Mouse (Mus musculus): ENCODE results near the gene Pef1. TPM values are rescaled to one million over a fixed set of nuclear protein-coding genes. Genes with fewer than 3 reads are reported as not detected.

Pef1 gene
- polyA plus RNA-seq, 1 experiment from 2014 or later: 72.3 TPM

DNA sequence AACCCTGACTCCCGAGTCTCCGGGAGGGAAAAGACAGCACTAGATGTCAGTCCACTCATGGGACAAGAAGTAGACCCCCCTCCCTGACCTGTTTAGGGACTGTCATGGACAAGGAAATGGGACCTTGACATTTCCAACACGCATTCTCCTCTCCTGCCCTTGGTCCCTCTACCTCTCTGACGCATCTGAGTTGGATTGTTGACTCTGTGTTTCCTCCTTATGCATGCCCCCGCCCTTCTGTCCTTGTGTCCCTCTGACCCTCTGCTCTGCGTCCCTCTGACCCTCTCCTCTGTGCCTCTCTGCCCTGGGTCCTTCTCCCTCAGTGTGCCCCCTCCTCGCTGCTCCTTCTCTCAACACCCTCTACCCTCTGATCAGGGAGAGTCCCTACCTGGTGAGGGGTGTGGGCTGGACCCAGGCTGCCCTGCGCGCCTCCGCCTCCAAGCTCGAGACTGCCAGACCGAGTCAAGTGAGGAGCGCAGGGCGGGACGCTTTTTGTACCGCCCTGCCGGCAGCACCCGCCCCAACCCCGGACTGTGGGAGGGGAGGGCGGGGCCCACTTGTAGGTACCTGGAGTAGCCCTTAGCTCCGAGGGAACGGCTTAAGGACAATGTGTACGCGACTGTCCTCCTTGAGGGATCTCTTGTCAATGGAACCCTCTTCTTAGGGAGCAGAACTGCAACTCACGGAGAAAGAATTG is 72.1 kb downstream of the Pef1 start:
- no peaks in the 10 kb centered on the region for H3K9me3 ChIP-seq (ENCODE audit: control insufficient read depth, low read length)
- DNase-seq (ENCODE audit: low spot score, missing footprints) (peak; percentile 88), ATAC-seq (ENCODE audit: low FRiP score) (peak; percentile 30; the same call in 1 of the 2 replicates)
- no peak overlapping the region for H3K27ac ChIP-seq (ENCODE audit: low read depth, low read length)
- peak overlapping the region; percentile 13 for H3K4me3 ChIP-seq (ENCODE audit: low read depth, low read length)
- peak overlapping the region; percentile 38 for H3K4me2 ChIP-seq
- WGBS: 4% methylated on average over 25 of the region's 25 CpGs
- H3K36me3 ChIP-seq (ENCODE audit: control insufficient read depth, insufficient read depth, low read length): no peaks in the 10 kb centered on the region
- peak overlapping the region; percentile 27; the same call in 1 of the 2 replicates for H3K9ac ChIP-seq (ENCODE audit: low read length)
- H3K4me1 ChIP-seq (ENCODE audit: control insufficient read depth, insufficient read depth, low read length): peaks cover 14% of the 10 kb centered on the region
- H3K27me3 ChIP-seq (ENCODE audit: control insufficient read depth, insufficient read depth, low read length): peaks cover 18% of the 10 kb centered on the region

DNA sequence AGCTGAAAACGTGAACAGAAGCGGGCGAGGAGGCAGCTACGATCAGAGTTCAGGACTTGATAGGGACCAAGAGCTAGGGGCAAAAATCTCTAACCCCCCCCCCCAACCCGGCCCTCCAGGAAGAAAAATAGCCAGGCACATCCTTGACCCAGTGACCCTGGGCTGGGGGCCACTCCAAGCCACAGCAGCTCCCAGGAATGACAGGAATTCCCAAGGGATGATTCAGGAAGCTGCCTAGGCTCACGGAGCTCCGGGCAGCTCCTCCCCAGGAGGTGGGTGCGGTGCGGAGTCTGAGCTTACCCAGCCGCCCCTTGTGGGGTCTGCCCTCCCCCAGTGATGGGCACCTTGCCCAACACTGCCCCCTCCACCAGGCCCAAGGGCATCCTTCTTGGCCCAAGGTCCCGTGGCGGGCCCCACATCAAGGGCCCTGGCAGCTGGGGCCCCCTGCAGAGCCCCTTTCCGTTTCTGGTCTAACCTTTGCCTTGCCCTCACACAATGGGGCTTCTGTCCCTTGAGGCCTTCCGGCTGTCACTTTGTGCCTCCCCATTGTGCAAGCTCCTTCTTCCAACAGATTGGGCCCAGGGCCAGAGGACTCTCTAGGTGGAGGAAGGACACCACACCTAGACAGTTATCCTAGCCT is 72.8 kb downstream of the Pef1 start, which contains the start of gene Tinagl1:
Gene Tinagl1, minus strand, starts transcription at position 51 of the 640 bp plus-strand sequence.
- Histone ChIP-seq H3K27ac (ENCODE audit: low read depth, low read length) (no peak within 1 kb of the TSS), H3K4me2 (peak within 1 kb of the TSS; percentile 38), H3K9ac (ENCODE audit: low read length) (peak within 1 kb of the TSS; percentile 27; the same call in 1 of the 2 replicates), H3K36me3 (ENCODE audit: control insufficient read depth, insufficient read depth, low read length) (no peaks in the 10 kb centered on the region), H3K4me1 (ENCODE audit: control insufficient read depth, insufficient read depth, low read length) (peaks cover 14% of the 10 kb centered on the region), H3K9me3 (ENCODE audit: control insufficient read depth, low read length) (no peaks in the 10 kb centered on the region), H3K4me3 (ENCODE audit: low read depth, low read length) (peak within 1 kb of the TSS; percentile 13), H3K27me3 (ENCODE audit: control insufficient read depth, insufficient read depth, low read length) (peaks cover 18% of the 10 kb centered on the region)
- WGBS: 2% methylated on average over 14 of the region's 14 CpGs
- ATAC-seq (ENCODE audit: low FRiP score): peak; percentile 19; the same call in 1 of the 2 replicates
- DNase-seq (ENCODE audit: low spot score, missing footprints): peak; percentile 84

DNA sequence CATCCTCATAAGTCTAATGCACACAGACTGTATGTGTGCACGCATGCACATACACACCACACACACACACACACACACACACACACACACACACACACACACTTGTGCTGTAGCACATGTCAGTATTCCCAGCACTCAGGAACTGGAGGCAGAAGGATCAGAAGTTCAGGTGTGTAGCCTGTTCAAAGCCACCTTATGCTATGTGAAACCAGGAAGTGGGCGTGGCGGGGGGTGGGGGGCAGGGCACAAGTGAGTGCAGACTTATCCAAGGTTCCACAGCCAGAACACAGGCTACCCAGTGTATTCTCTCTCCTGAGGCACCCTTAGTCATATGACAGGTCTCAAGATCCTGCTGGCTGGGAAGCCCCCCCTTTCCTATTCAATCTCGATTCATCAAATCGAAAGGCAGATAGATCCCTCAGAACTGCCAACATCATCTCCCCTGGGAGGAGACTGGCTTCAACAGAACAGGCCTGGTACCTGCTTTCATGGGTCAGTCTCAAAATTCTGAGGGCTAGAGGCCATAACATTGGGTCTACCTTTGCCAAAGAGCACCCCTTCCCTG is 73.9 kb downstream of the Pef1 start:
- Histone ChIP-seq H3K4me3 (ENCODE audit: low read depth, low read length) (no peak overlapping the region), H3K4me1 (ENCODE audit: control insufficient read depth, insufficient read depth, low read length) (peaks cover 14% of the 10 kb centered on the region), H3K9ac (ENCODE audit: low read length) (no peak overlapping the region), H3K27ac (ENCODE audit: low read depth, low read length) (no peak overlapping the region), H3K9me3 (ENCODE audit: control insufficient read depth, low read length) (no peaks in the 10 kb centered on the region), H3K27me3 (ENCODE audit: control insufficient read depth, insufficient read depth, low read length) (peaks cover 18% of the 10 kb centered on the region), H3K36me3 (ENCODE audit: control insufficient read depth, insufficient read depth, low read length) (no peaks in the 10 kb centered on the region), H3K4me2 (no peak overlapping the region)
- 73% methylated on average over 5 of the region's 5 CpGs for WGBS
- DNase-seq (ENCODE audit: low spot score, missing footprints): no peak
- ATAC-seq (ENCODE audit: low FRiP score): no peak

DNA sequence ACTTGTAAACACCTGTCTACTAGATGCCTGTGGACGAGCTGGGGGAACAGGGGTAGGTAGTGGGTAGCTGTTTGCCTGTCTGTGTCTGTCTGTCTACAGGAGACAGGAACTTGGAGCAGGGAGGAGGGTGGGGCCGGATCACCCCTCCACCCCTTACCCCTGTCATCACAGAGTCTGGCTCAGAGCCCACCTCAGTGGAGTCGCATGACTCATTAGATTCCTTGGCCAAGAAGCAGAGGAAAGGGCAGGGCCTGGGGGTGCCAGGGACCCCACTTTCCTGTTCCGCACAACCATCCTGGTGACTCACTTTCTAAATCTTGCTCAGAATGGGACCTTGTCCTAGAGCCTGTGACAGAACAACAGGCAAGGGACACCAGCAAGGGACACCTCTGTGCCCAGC is 74.7 kb downstream of the Pef1 start:
- no peaks in the 10 kb centered on the region for H3K36me3 ChIP-seq (ENCODE audit: control insufficient read depth, insufficient read depth, low read length)
- no peak overlapping the region for H3K4me2 ChIP-seq
- WGBS: 75% methylated on average over 4 of the region's 4 CpGs
- no peak overlapping the region for H3K4me3 ChIP-seq (ENCODE audit: low read depth, low read length)
- no peak overlapping the region for H3K9ac ChIP-seq (ENCODE audit: low read length)
- no peaks in the 10 kb centered on the region for H3K9me3 ChIP-seq (ENCODE audit: control insufficient read depth, low read length)
- peaks cover 18% of the 10 kb centered on the region for H3K27me3 ChIP-seq (ENCODE audit: control insufficient read depth, insufficient read depth, low read length)
- DNase-seq (ENCODE audit: low spot score, missing footprints): no peak
- ATAC-seq (ENCODE audit: low FRiP score): no peak
- no peak overlapping the region for H3K27ac ChIP-seq (ENCODE audit: low read depth, low read length)
- peaks cover 14% of the 10 kb centered on the region for H3K4me1 ChIP-seq (ENCODE audit: control insufficient read depth, insufficient read depth, low read length)

DNA sequence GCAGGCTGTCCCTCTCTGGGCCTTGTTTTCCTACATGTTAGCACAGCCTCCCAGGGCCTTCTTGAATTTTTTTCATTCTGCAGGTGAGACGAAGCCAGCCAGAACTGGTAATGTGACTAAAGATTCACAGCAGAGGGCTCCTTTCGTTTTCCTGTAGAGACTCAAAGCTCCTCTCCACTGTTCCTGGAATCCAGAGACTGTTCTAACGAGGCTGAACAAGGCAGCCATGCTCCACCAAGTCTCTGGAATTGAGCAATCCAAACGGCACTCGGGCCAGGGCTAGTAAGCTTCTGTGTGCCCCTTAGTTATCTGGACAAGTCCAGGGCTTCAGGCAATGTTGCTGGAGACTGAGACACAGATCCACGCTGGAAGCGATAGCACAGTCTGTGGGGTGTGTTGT is 75.2 kb downstream of the Pef1 start:
- Histone ChIP-seq H3K4me1 (ENCODE audit: control insufficient read depth, insufficient read depth, low read length) (peaks cover 14% of the 10 kb centered on the region), H3K27me3 (ENCODE audit: control insufficient read depth, insufficient read depth, low read length) (peaks cover 18% of the 10 kb centered on the region)

More for the DNA sequence above, 75.2 kb downstream of the Pef1 start:
- Histone ChIP-seq H3K9me3 (ENCODE audit: control insufficient read depth, low read length) (no peaks in the 10 kb centered on the region), H3K4me2 (no peak overlapping the region), H3K36me3 (ENCODE audit: control insufficient read depth, insufficient read depth, low read length) (no peaks in the 10 kb centered on the region), H3K4me3 (ENCODE audit: low read depth, low read length) (no peak overlapping the region), H3K9ac (ENCODE audit: low read length) (no peak overlapping the region), H3K27ac (ENCODE audit: low read depth, low read length) (no peak overlapping the region)
- DNase-seq (ENCODE audit: low spot score, missing footprints) (peak; percentile 37), ATAC-seq (ENCODE audit: low FRiP score) (no peak)
- WGBS: 62% methylated on average over 7 of the region's 7 CpGs

Other genes starting within 250 kb of the Pef1 start
- not detected in 2 replicates for gene Spocd1, start 173.3 kb upstream of the Pef1 start, polyA plus RNA-seq (2014; fragmentation: Nextera tagmentation; extraction: Ambion mirVana)
- 2.3 and 3.0 TPM in 2 replicates for gene Adgrb2, start 117.7 kb upstream of the Pef1 start, polyA plus RNA-seq (2014; fragmentation: Nextera tagmentation; extraction: Ambion mirVana)
- gene Col16a1, start 54.7 kb upstream of the Pef1 start, polyA plus RNA-seq (2014; fragmentation: Nextera tagmentation; extraction: Ambion mirVana): 5.8 and 6.9 TPM in 2 replicates
- 0.14 and 0.18 TPM in 2 replicates for gene Hcrtr1, start 36.8 kb downstream of the Pef1 start, polyA plus RNA-seq (2014; fragmentation: Nextera tagmentation; extraction: Ambion mirVana)
- 5.1 and 6.1 TPM in 2 replicates for gene Tinagl1, start 72.6 kb downstream of the Pef1 start, polyA plus RNA-seq (2014; fragmentation: Nextera tagmentation; extraction: Ambion mirVana)
- gene Gm853, start 119.8 kb downstream of the Pef1 start, polyA plus RNA-seq (2014; fragmentation: Nextera tagmentation; extraction: Ambion mirVana): not detected in 2 replicates
- gene Serinc2, start 176.6 kb downstream of the Pef1 start, polyA plus RNA-seq (2014; fragmentation: Nextera tagmentation; extraction: Ambion mirVana): 44.0 and 50.9 TPM in 2 replicates
- gene Fabp3, start 206.0 kb downstream of the Pef1 start, polyA plus RNA-seq (2014; fragmentation: Nextera tagmentation; extraction: Ambion mirVana): 16.7 and 18.6 TPM in 2 replicates
- not detected in 2 replicates for gene Gm10570, start 206.1 kb downstream of the Pef1 start, polyA plus RNA-seq (2014; fragmentation: Nextera tagmentation; extraction: Ambion mirVana)

All from midbrain, embryonic 11.5 days (tissue).